Mouse (Mus musculus) 416B (cell line): ENCODE measurements around the gene Retreg1.

Experiments used
- DNase-seq: peaks from one replicate; pipeline ENCODE4 v3.0.0; 2011; ENCODE audit warnings: low read depth

The Retreg1 gene

DNA sequence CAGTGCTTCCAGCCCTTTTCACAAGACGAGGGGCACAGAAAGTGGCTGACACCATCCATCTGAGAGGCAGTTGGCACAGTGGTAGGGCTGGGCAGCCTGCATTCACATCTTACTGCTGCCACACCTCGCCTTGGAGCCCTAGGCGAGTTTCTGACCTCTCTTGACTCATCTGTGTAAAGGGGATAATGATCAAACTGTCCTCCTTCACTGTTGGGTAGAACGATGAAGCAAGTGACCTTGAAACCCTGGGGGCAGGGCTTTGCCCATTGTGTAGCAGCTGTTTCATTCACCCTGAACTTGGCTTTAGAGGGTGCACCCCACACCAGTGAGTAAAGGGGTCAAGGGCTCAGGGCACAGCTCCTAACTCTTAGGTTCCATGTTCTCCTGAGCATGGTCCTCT is 39.0 kb downstream of the Retreg1 start:
- DNase-seq = no peak

DNA sequence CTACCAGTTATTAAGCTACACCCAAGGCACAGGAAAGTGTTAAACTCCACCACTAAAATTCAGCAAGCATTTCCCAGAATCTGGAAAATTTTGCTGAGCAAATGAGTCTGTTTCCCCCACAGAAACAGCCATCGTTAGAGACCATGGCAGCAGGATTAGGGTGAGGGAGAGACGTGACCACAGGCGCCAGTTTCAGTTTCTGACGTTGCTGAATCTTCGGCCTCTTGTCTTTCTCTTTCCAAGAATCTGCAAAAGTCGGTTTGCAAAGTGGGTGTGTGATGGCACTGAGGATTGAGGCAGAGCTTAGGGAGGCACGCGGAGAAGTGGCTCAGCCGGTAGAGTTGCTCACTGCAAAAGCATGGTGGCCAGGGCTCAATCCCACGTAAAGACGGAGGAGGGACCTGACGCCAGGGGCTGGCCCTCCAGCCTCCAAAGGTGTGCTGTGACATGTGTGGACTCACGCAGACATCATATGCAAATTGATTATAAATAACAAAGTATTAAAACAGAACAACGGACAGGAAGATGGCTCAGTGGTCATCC is 41.5 kb downstream of the Retreg1 start:
- DNase-seq = no peak

DNA sequence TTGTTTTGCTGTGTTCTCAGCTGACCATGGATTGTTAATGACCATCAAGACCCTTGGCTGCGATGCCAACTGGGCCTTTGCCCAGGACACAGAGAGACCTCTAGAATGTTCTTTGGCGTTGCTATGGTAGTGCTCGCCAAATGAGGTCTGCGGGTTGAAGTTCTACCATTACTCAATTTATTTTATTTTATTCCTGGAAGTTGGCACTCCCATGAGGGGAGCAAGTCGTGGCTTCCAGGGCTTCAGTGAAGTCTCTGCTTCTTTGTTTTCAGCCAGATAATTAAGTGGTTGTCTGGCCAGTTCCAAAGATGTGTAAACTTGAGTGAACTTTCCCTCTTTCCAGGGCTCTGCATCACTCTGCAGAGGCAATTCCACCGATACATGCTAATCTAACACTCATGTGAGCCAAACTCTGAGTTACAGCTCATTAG is 43.6 kb downstream of the Retreg1 start:
- no peak for DNase-seq

DNA sequence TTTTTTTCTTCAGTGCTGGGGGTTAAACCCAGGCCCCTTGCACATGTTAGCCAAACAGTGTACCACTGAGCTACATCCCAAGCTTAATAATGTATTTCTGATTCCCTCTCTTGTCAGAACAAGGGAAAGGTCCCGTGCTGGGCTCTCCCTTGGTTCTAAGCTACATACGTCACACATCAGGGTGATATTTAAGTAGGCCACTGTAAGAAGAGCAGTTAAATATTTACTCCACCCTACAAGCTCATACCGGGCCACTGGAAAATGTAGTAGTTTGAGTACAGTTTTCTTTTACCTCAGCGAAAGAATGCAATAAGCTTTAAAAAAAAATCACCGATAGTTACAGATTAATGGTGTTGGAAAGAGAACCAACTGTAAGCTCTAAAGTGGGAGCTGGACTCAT is 46.9 kb downstream of the Retreg1 start:
- no peak for DNase-seq

DNA sequence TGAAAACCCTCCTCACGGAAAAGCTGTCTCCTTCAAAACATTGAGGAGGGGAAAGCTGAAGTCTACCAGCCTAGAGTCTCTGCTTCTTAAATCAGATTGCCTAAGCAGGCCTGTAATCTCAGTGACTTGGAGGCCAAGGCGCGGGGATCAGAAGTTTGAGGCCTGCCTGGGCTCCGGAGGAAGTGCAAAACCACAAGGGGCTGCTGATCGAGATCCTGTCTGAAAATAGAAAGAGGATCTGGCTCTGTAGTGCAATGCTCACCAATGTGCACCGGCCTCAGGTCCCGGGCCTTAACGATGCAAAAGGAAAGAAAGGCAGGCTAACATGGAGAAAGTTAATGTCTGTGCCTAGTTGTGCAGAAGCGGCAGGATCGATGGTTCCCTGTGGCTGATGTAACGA is 48.6 kb downstream of the Retreg1 start:
- DNase-seq = peak; percentile 83

DNA sequence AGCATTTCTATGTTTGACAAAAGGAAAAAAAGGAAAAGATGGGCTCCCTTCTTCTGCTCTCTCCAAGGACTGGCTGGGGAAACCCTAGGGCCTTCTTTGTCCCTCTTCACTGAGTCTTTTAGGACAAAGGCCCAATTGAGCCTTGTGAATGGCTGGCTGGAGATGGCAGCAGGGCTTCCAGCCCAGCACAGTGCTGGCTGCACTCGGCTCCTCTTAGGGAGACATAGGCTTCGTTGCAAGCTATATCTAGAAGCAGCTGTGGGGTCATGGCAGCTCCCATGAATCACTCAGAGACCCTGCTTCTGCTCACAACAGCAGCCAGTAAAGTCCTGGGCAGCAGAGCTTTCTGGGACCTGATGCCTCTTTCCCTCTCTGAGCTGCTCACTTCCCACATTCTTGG is 50.3 kb downstream of the Retreg1 start:
- DNase-seq = no peak

DNA sequence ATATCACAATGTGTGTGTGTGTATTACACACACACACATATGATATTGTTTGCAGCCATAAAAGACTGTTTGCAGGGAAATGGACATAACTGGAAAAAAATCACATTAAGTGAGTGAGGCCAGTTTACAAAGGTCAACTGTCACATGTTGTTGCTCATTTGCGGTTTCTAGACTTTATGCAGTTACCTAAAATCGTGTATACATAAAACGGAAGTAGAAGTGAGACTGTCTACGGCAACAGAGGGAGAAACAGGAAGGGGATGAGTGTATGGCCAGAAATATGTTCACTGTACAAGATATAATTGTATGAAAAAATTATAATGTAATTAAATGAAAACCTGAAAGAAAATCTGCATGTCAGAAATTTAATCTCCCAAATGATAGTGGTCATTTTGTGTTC is 53.8 kb downstream of the Retreg1 start:
- no peak for DNase-seq

DNA sequence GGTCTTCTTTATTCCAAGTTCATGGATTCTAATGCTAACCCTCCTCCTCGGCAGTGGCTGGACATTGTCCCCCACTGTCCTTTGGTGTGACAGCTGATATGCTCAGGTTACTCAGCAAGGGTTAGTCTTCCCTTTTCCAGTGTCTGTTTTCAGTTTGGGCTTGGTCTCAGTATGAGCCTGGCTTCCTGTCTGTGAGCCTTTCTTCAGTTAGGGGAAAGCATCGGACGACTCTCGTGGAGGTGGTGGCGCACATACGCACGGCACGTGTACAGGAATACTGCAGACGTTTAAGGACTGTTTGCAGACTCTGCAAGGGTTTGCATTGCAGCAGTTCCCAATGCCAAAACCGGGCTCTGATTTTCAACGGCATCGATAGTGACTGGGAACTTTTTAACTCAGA is 54.6 kb downstream of the Retreg1 start:
- DNase-seq = no peak

DNA sequence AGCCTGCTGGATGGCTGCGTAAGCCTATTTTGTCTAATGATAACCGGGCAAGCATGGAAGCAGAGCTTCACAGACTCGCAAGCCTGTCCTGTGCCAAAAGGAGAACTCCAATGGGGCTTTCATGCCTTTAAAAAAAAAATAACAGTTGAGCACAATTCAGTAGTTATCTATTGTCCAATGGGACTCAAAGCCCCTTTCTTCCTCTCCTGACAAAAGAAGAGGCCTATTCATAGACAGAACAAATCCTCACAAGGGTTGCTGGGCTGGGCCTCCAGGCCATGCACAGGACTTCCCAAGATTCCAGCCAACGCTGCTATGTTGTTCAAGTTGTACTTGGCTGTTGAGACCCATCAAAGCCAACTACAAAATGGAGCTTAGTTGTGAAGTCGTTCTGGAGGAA is 56.0 kb downstream of the Retreg1 start:
- no peak for DNase-seq

DNA sequence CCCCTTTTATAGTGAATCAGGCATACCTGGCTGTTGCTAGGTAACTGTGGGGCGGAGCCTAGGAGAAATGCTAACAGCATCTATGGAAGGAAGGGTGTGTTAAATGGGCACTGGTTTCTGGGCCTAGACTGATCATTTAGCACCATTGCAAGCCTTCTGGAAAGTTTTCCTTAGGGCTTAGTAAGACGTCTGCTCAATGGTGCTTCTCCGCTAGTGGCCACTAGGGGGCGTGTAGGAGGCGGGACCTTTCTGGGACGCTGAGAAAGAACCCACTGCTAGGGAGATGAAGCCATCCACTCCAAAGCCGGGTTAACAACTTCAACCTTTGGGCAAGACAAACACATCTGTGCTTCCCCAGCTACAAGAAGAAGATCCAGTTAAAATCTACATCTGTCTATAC is 57.6 kb downstream of the Retreg1 start:
- peak; percentile 70 for DNase-seq

DNA sequence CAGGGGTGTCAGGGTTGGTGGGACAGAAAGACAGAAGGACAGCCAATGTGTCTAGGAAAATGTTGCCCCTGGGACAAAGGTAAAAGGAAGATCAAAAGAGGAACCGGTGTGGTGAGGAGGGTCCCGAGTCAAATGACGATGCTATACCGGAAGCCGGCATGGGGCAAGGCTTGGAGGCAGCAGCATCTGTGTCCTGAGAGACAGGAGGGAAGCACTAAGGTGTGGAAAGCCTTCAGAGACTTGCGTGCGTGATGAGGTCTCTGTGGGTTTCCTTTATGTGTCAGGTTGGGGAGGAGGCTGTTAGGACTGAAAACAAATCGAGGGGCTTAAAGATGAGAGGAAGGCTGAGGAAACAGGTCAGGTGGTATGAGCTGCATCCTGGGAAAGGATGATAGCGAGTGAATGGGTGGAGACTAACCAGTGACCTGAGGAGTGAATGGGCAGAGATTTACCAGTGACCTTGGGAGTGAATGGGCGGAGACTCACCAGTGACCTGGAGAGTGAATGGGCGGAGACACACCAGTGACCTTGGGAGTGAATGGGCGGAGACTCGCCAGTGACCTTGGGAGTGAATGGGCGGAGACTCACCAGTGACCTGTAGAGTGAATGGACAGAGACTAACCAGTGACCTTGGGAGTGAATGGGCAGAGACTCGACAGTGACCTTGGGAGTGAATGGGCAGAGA is 60.1 kb downstream of the Retreg1 start:
- DNase-seq = no peak

DNA sequence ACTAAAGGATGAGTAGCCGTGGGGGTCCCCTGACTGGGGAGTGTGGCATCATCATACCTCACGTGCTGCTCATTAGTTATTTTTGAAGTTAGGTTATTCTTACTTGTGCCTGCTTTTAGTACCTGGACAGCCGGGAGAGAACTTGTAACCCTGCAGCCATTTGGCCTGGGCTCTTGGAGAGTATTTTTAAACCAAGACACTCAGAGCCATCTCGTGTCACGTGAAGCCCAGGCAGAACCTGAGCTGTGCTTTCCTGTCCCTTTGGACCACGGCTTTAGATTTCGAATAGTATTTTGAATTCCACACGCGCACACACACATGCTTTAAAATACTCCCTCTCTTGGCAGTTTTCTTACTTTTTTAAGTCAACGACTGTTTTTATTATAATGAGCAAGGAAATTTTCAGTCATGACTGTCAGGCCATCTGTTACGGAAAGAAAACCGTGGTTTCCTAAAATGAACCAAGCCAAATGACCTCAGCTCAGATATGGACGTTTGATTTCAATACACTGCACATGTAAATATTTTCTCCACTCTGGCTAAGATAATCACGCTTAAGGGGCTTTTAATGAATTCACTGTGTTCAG is 61.5 kb downstream of the Retreg1 start:
- peak; percentile 77 for DNase-seq

DNA sequence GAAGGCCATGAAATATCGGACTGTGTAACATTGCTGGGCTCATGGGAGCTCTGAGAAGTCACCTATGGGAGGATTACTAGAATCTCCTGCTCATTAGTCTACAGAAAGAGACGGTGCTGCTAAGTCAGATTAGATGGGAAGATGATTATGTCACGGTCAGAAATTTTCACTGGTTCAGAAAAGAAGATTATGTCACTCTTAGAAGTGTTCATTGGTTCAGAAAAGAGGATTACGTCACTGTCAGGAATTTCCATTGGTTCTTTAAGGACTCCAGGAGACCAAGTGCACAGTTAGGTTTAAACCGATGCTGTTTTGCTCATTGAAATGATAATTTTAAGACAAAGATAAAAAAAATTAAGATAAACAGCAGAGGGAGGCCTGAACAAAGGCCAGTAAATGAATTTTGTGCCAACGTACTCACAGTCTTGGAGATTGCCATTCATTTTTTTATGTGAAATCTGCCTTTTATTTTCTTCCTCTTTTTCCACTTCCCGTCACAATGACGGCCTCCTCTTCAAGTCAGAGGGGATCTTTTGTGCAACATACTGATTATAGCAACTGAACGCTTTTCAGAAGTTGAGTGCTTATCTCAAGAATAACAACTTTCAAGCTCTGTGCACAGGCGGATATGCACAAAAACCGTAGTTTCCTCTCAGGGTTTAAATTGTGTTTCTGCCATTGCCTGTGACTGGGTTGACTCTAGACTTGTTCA is 67.0 kb downstream of the Retreg1 start:
- DNase-seq = peak; percentile 88

DNA sequence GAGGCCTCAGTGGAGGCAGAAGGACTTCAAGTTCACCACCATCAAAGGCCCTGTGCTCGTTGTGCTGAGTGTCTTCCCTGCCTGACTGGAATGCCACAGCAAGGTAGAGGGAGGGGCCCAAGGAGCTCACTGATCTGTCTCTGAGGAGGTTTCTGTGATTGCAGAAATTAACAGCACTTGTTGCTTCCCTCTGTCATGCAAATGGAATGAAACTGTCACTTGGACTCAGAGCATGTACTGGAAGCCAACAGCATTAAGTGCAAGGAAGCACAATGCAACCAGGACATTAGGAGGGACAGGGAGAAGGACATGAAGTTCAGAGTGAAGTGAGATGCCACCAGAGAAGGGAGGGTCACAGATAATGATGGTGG is 67.5 kb downstream of the Retreg1 start:
- no peak for DNase-seq

DNA sequence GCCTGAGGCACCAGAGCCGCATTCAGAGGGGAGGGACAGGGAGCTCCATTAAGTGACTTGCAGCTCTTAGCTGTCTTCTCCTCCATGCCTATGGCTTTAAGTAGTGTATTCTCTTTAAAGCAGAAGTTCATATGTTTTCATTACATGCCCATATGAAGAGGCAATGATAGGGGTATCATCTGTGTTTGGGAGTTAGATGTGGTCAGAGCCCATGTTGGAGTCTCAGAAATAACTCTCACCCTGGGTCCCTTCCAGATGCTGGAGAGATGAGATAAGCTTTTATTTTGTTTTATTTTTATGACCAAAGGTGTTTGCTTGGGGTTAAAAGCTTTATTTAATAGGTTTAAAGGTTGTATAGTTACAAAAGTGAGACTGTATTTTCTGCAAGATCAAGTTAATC is 67.9 kb downstream of the Retreg1 start:
- peak; percentile 17 for DNase-seq

DNA sequence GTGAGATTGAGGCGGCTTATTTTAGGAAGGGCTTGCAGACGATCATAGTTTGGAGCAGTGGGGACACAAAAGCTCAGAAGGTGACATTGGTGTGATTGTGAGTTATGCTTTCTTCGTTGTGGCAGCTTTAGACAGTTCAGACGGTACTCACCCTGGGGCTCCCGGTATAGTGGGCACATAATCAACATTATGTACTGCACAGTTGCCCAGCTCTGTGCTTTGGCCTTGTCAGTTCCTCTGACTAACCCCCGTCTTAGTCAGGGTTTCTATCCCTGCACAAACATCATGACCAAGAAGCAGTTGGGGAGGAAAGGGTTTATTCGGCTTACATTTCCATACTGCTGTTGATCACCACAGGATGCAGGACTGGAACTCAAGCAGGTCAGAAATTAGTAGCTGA is 69.9 kb downstream of the Retreg1 start:
- no peak for DNase-seq

DNA sequence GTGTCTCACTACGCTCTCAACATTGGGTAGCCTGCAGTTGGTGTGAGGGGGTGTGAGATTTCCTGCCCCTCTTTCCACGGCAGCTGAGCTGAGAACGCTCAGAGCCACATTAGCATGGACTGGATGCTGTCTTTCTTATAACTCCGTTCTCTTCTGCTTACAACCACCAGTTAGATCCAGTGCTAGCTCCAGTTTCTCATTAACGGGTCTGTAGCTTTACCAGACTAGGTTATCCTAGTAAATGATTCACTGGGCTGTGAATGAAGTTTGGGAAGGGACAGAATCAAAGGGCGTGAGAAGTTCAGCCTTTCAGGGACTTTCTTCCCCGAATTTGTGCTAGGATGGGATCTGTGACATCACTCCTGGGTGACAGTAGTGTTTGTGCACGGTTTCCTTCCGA is 70.7 kb downstream of the Retreg1 start:
- no peak for DNase-seq

DNA sequence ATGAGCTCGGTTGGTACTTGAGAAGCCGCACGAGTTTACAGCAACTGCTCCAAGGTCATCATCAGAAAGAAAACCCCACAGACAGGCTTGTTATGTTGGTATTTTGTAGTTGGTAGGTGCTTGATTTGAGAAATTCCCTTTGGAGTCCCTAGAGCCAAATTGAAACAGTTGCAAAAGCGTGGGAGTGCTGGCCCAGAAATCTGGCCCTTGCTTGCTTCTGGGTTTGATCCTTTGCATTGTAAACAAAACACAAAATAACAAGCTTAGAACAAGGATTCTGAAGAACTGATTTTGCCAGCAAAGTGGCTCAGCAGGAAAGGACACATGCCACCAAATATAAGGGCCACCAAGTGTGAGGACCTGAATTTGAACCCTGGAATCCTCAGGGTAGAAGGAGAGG is 71.2 kb downstream of the Retreg1 start:
- no peak for DNase-seq

DNA sequence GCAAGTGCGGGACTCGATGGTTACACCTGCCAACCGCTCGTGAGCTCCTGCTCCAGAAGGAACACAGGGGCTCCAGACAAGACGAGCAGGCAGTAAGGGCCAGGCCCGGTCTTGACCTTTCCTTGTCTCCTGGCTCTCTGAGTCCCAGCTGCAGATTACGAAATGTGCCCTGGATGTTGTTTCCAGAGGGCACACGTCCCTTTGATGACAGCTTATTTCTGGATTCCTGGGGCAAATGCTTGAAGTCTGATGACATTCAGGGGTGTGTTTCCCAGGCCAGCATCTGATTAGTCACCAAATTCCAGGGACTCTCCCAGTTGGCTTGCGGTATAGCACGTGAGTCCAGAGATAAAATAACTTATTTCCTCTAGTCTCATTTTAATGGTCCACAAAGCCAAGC is 72.0 kb downstream of the Retreg1 start:
- no peak for DNase-seq

DNA sequence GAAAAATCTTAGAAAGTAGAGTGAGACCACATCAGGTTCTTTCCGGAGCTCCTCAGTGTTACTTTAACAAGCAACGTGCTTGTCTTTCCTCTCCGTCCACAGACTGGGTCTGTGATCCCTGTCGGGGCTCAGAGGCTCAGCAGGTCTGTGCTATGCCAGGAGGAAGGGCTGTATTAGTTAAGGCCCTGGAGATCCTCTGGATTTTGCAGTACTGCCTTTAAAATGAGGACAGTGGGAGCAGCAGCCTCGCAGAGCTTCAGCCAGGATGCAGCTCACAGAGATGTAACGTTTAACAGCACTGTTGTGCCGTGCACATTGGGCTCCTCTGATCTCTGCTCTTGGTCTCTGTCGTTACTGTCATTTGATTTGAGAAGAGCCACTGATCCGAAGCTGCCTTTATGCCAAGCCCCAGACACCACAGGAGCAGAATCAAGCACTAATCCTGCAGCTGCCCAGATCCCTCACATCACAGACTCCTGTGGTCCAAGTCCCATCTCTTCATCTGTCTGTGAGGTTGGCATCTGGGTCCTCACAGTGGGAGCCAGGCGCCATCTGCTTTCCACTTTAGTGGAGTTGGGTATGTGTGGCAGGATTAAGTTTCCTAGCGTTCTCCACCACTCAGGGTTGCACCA is 72.7 kb downstream of the Retreg1 start:
- DNase-seq = no peak

DNA sequence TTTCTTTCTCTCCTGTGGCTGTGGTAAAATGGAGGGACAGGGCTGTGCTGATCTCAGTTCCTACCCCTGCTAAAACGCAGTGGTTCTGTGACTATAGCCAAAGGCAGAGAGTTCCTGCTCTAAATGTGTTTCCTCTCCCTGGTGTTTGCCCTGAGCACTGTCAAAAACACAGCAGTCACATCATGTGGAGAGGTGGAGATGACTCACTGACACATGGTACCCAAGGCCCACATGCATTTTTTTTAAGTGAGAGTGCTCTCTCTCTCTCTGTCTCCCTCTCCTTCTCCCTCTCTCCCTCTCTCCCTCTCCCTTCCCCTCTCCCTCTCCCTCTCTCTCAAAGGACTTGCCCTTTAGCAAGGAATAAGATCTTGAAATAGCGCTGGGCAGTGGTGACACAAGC is 73.3 kb downstream of the Retreg1 start:
- peak; percentile 73 for DNase-seq

DNA sequence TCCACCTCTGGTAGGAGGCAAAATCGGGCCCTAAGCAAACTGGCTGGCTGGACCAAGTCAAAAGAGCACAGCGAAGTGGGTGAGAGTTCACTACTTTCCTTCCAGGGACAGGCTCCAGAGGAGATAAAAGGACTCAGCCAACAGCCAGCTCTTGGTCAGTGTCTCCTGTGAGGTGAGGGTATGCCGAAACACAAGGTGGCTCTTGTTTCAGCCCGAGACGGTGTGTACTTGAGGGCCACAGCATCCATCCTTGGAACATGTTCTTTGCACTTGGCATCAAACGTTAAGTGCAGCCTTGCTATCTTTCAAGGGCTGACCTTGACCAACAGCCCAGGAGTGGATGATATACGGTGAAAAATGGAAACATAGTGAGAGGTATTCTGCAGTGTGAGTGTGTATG is 75.7 kb downstream of the Retreg1 start:
- DNase-seq = no peak

DNA sequence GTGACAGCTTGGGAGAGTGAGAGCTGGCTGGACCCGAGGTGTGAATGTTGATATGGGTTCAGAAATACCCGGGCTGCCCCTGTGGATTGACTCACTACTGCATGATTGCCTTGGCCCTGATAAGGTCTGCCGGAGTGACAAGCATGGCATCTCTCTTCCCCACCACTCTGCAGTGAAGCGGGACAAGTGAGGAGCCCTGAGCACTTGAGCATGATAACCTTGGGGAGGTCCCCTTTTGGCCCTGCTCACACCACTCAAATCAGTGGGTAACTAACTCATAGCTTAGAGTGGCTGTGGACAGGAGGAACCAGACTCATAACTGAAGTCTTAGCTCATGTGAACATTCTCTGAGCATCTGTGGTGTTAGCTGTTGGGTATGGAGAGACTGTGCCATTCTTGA is 77.0 kb downstream of the Retreg1 start:
- no peak for DNase-seq
